Mouse (Mus musculus): ENCODE results near the gene Notch1. TPM values are rescaled to one million over a fixed set of nuclear protein-coding genes. Genes with fewer than 3 reads are reported as not detected.

Gene Notch1
- polyA plus RNA-seq, 1 experiment from 2014 or later: 23.7 TPM

- Histone ChIP-seq H3K9ac (replicated peaks; ENCODE audit: low read length) (peak within 1 kb of the TSS; percentile 93), H3K4me3 (ENCODE audit: low read length) (peak within 1 kb of the TSS; percentile 68), H3K27me3 (ENCODE audit: insufficient read depth, low read length) (no peaks in the 10 kb centered on the region), H3K4me1 (ENCODE audit: insufficient read depth, low read length) (peaks cover 29% of the 10 kb centered on the region), H3K4me2 (replicated peaks; ENCODE audit: low read depth, low read length) (peak within 1 kb of the TSS; percentile 92), H3K36me3 (ENCODE audit: insufficient read depth, low read length) (peaks cover 16% of the 10 kb centered on the region), H3K9me3 (ENCODE audit: low read length) (no peaks in the 10 kb centered on the region), H3K27ac (ENCODE audit: low read length) (peak within 1 kb of the TSS; percentile 88)
- ATAC-seq (ENCODE audit: low FRiP score, low TSS enrichment): peak; percentile 93
- WGBS: under 1% methylated on average over 60 of the region's 61 CpGs
Observed at GRCm38 (mm10) chr2:26444946-26445665, 71.4 kb downstream of the Notch1 start, which contains the start of gene Sec16a. TSS of gene Sec16a (minus strand) at chr2:26445216.

- no peak for ATAC-seq (ENCODE audit: low FRiP score, low TSS enrichment)
- Histone ChIP-seq H3K9me3 (ENCODE audit: low read length) (no peaks in the 10 kb centered on the region), H3K27ac (ENCODE audit: low read length) (peak overlapping the region; percentile 71), H3K4me1 (ENCODE audit: insufficient read depth, low read length) (peaks cover 29% of the 10 kb centered on the region), H3K4me2 (replicated peaks; ENCODE audit: low read depth, low read length) (peak overlapping the region; percentile 79), H3K36me3 (ENCODE audit: insufficient read depth, low read length) (peaks cover 24% of the 10 kb centered on the region), H3K4me3 (ENCODE audit: low read length) (peak overlapping the region; percentile 68), H3K27me3 (ENCODE audit: insufficient read depth, low read length) (no peaks in the 10 kb centered on the region), H3K9ac (replicated peaks; ENCODE audit: low read length) (peak overlapping the region; percentile 93)
- 3% methylated on average over 15 of the region's 15 CpGs for WGBS
Observed at GRCm38 (mm10) chr2:26444368-26444767, 72.1 kb downstream of the Notch1 start.

GRCm38 (mm10) chr2:26443876-26444275 lies 72.6 kb downstream of the Notch1 start:
- ATAC-seq (ENCODE audit: low FRiP score, low TSS enrichment): no peak
- no peaks in the 10 kb centered on the region for H3K9me3 ChIP-seq (ENCODE audit: low read length)
- peak overlapping the region; percentile 68 for H3K4me3 ChIP-seq (ENCODE audit: low read length)
- H3K4me2 ChIP-seq (replicated peaks; ENCODE audit: low read depth, low read length): peak overlapping the region; percentile 79
- H3K4me1 ChIP-seq (ENCODE audit: insufficient read depth, low read length): peaks cover 29% of the 10 kb centered on the region
- 34% methylated on average over 3 of the region's 3 CpGs for WGBS
- peaks cover 29% of the 10 kb centered on the region for H3K36me3 ChIP-seq (ENCODE audit: insufficient read depth, low read length)
- no peaks in the 10 kb centered on the region for H3K27me3 ChIP-seq (ENCODE audit: insufficient read depth, low read length)
- H3K27ac ChIP-seq (ENCODE audit: low read length): no peak overlapping the region
- peak overlapping the region; percentile 93 for H3K9ac ChIP-seq (replicated peaks; ENCODE audit: low read length)

- H3K27me3 ChIP-seq (ENCODE audit: insufficient read depth, low read length): no peaks in the 10 kb centered on the region
- no peak overlapping the region for H3K9ac ChIP-seq (replicated peaks; ENCODE audit: low read length)
- H3K4me1 ChIP-seq (ENCODE audit: insufficient read depth, low read length): peaks cover 29% of the 10 kb centered on the region
- H3K9me3 ChIP-seq (ENCODE audit: low read length): no peaks in the 10 kb centered on the region
- no peak overlapping the region for H3K4me3 ChIP-seq (ENCODE audit: low read length)
- ATAC-seq (ENCODE audit: low FRiP score, low TSS enrichment): no peak
- 94% methylated on average over 1 of the region's 1 CpGs for WGBS
- H3K36me3 ChIP-seq (ENCODE audit: insufficient read depth, low read length): peaks cover 37% of the 10 kb centered on the region
- H3K4me2 ChIP-seq (replicated peaks; ENCODE audit: low read depth, low read length): no peak overlapping the region
- no peak overlapping the region for H3K27ac ChIP-seq (ENCODE audit: low read length)
Observed at GRCm38 (mm10) chr2:26442843-26443242, 73.6 kb downstream of the Notch1 start.

- Histone ChIP-seq H3K9me3 (ENCODE audit: low read length) (no peaks in the 10 kb centered on the region), H3K27me3 (ENCODE audit: insufficient read depth, low read length) (no peaks in the 10 kb centered on the region), H3K36me3 (ENCODE audit: insufficient read depth, low read length) (peaks cover 41% of the 10 kb centered on the region), H3K27ac (ENCODE audit: low read length) (no peak overlapping the region), H3K4me2 (replicated peaks; ENCODE audit: low read depth, low read length) (no peak overlapping the region), H3K4me3 (ENCODE audit: low read length) (no peak overlapping the region), H3K4me1 (ENCODE audit: insufficient read depth, low read length) (peaks cover 21% of the 10 kb centered on the region), H3K9ac (replicated peaks; ENCODE audit: low read length) (no peak overlapping the region)
- 76% methylated on average over 5 of the region's 5 CpGs for WGBS
- no peak for ATAC-seq (ENCODE audit: low FRiP score, low TSS enrichment)
Observed at GRCm38 (mm10) chr2:26441688-26442087, 74.8 kb downstream of the Notch1 start.

GRCm38 (mm10) chr2:26441261-26441660 lies 75.2 kb downstream of the Notch1 start:
- 92% methylated on average over 4 of the region's 4 CpGs for WGBS

GRCm38 (mm10) chr2:26439671-26440070 lies 76.8 kb downstream of the Notch1 start:
- Histone ChIP-seq H3K4me2 (replicated peaks; ENCODE audit: low read depth, low read length) (no peak overlapping the region), H3K9me3 (ENCODE audit: low read length) (no peaks in the 10 kb centered on the region), H3K36me3 (ENCODE audit: insufficient read depth, low read length) (peaks cover 57% of the 10 kb centered on the region), H3K9ac (replicated peaks; ENCODE audit: low read length) (no peak overlapping the region), H3K27ac (ENCODE audit: low read length) (no peak overlapping the region), H3K4me3 (ENCODE audit: low read length) (no peak overlapping the region), H3K4me1 (ENCODE audit: insufficient read depth, low read length) (peaks cover 15% of the 10 kb centered on the region), H3K27me3 (ENCODE audit: insufficient read depth, low read length) (no peaks in the 10 kb centered on the region)
- 91% methylated on average over 6 of the region's 6 CpGs for WGBS
- ATAC-seq (ENCODE audit: low FRiP score, low TSS enrichment): no peak

More at GRCm38 (mm10) chr2:26441261-26441660, 75.2 kb downstream of the Notch1 start:
- no peak overlapping the region for H3K4me3 ChIP-seq (ENCODE audit: low read length)
- H3K4me2 ChIP-seq (replicated peaks; ENCODE audit: low read depth, low read length): no peak overlapping the region
- H3K4me1 ChIP-seq (ENCODE audit: insufficient read depth, low read length): peaks cover 17% of the 10 kb centered on the region
- H3K9me3 ChIP-seq (ENCODE audit: low read length): no peaks in the 10 kb centered on the region
- peaks cover 42% of the 10 kb centered on the region for H3K36me3 ChIP-seq (ENCODE audit: insufficient read depth, low read length)
- H3K27me3 ChIP-seq (ENCODE audit: insufficient read depth, low read length): no peaks in the 10 kb centered on the region
- ATAC-seq (ENCODE audit: low FRiP score, low TSS enrichment): no peak
- no peak overlapping the region for H3K9ac ChIP-seq (replicated peaks; ENCODE audit: low read length)
- H3K27ac ChIP-seq (ENCODE audit: low read length): no peak overlapping the region

GRCm38 (mm10) chr2:26438373-26438772 lies 78.1 kb downstream of the Notch1 start:
- Histone ChIP-seq H3K27me3 (ENCODE audit: insufficient read depth, low read length) (no peaks in the 10 kb centered on the region), H3K9me3 (ENCODE audit: low read length) (no peaks in the 10 kb centered on the region), H3K36me3 (ENCODE audit: insufficient read depth, low read length) (peaks cover 68% of the 10 kb centered on the region), H3K4me2 (replicated peaks; ENCODE audit: low read depth, low read length) (no peak overlapping the region), H3K9ac (replicated peaks; ENCODE audit: low read length) (no peak overlapping the region), H3K4me3 (ENCODE audit: low read length) (no peak overlapping the region), H3K27ac (ENCODE audit: low read length) (no peak overlapping the region), H3K4me1 (ENCODE audit: insufficient read depth, low read length) (peaks cover 6% of the 10 kb centered on the region)
- ATAC-seq (ENCODE audit: low FRiP score, low TSS enrichment): no peak
- 91% methylated on average over 7 of the region's 7 CpGs for WGBS

- Histone ChIP-seq H3K9me3 (ENCODE audit: low read length) (no peaks in the 10 kb centered on the region), H3K9ac (replicated peaks; ENCODE audit: low read length) (no peak overlapping the region), H3K36me3 (ENCODE audit: insufficient read depth, low read length) (peaks cover 71% of the 10 kb centered on the region), H3K4me3 (ENCODE audit: low read length) (no peak overlapping the region), H3K27me3 (ENCODE audit: insufficient read depth, low read length) (no peaks in the 10 kb centered on the region), H3K4me2 (replicated peaks; ENCODE audit: low read depth, low read length) (no peak overlapping the region), H3K4me1 (ENCODE audit: insufficient read depth, low read length) (no peaks in the 10 kb centered on the region), H3K27ac (ENCODE audit: low read length) (no peak overlapping the region)
- WGBS: 68% methylated on average over 4 of the region's 4 CpGs
- ATAC-seq (ENCODE audit: low FRiP score, low TSS enrichment): no peak
Observed at GRCm38 (mm10) chr2:26437221-26437620, 79.2 kb downstream of the Notch1 start.

GRCm38 (mm10) chr2:26434791-26435572 lies 81.5 kb downstream of the Notch1 start:
- Histone ChIP-seq H3K27ac (ENCODE audit: low read length) (no peak overlapping the region), H3K4me3 (ENCODE audit: low read length) (no peak overlapping the region), H3K9me3 (ENCODE audit: low read length) (no peaks in the 10 kb centered on the region), H3K9ac (replicated peaks; ENCODE audit: low read length) (no peak overlapping the region), H3K36me3 (ENCODE audit: insufficient read depth, low read length) (peaks cover 69% of the 10 kb centered on the region), H3K27me3 (ENCODE audit: insufficient read depth, low read length) (no peaks in the 10 kb centered on the region), H3K4me1 (ENCODE audit: insufficient read depth, low read length) (no peaks in the 10 kb centered on the region), H3K4me2 (replicated peaks; ENCODE audit: low read depth, low read length) (no peak overlapping the region)
- 90% methylated on average over 7 of the region's 7 CpGs for WGBS
- peak; percentile 70; the same call in 1 of the 2 replicates for ATAC-seq (ENCODE audit: low FRiP score, low TSS enrichment)
